Mouse (Mus musculus) limb, embryonic 11.5 days (tissue): ENCODE measurements at regions not wholly inside any gene's neighbourhood (a gene's known extent, or its start where the extent isn't known, plus 50 kb on each side); places are given as distances from the start of the nearest gene placed in this dataset.
"Not testable (repeated sequence)": the region's sequence is repeated elsewhere in the genome, so short reads cannot be mapped to it uniquely, and the experiment has no call there.

Experiments
- ATAC-seq: fragments of 200-750 bp; cut with Nextera tagmentation; 2 replicates; pipeline ENCODE4 v1.8.0; 2017; ENCODE audit warnings: low read depth; ENCODE audit not compliant: insufficient number of reproducible peaks, low FRiP score, low TSS enrichment
- DNase-seq: peaks from one replicate; pipeline ENCODE4 v3.0.0-alpha.2; 2015; ENCODE audit warnings: low spot score
- H3K27ac ChIP-seq: fragments of 300-500 bp; sonication (generic); replicated peaks from 2 replicates; pipeline ENCODE4 v1.5.1; 2014; ENCODE audit warnings: low read depth, mild to moderate bottlenecking, low read length
- H3K27me3 ChIP-seq: fragments of 300-500 bp; sonication (generic); 2 replicates; pipeline ENCODE4 v1.6.1; 2014; ENCODE audit warnings: mild to moderate bottlenecking, low read length, mixed read lengths; ENCODE audit not compliant: control insufficient read depth, insufficient read depth
- H3K36me3 ChIP-seq: fragments of 300-500 bp; sonication (generic); 2 replicates; pipeline ENCODE4 v1.6.1; 2014; ENCODE audit warnings: mild to moderate bottlenecking, low read length, moderate library complexity, mixed read lengths; ENCODE audit not compliant: control insufficient read depth, insufficient read depth
- H3K4me1 ChIP-seq: fragments of 300-500 bp; sonication (generic); 2 replicates; pipeline ENCODE4 v1.6.1; 2014; ENCODE audit warnings: low read length, mixed read lengths; ENCODE audit not compliant: control insufficient read depth, insufficient read depth
- H3K4me2 ChIP-seq: fragments of 300-500 bp; sonication (generic); 2 replicates; pipeline ENCODE4 v1.6.1; 2014; ENCODE audit warnings: low read depth, mild to moderate bottlenecking, moderate library complexity; ENCODE audit not compliant: severe bottlenecking
- H3K4me3 ChIP-seq: fragments of 300-500 bp; sonication (generic); 2 replicates; pipeline ENCODE4 v1.5.1; 2014; ENCODE audit warnings: low read depth, low read length
- H3K9ac ChIP-seq: fragments of 300-500 bp; sonication (generic); 2 replicates; pipeline ENCODE4 v1.6.1; 2014; ENCODE audit warnings: mild to moderate bottlenecking, low read length
- H3K9me3 ChIP-seq: fragments of 300-500 bp; sonication (generic); 2 replicates; pipeline ENCODE4 v1.6.1; 2016; ENCODE audit warnings: low read length; ENCODE audit not compliant: control insufficient read depth
- WGBS: fragments of 180-500 bp; shearing (Covaris S2); extraction: QIAGEN DNeasy Blood & Tissue Kit; methylation state at CpG from one replicate; pipeline ENCODE4 v1.1.7; 2014; 5-methylcytosine and 5-hydroxymethylcytosine counted together

DNA sequence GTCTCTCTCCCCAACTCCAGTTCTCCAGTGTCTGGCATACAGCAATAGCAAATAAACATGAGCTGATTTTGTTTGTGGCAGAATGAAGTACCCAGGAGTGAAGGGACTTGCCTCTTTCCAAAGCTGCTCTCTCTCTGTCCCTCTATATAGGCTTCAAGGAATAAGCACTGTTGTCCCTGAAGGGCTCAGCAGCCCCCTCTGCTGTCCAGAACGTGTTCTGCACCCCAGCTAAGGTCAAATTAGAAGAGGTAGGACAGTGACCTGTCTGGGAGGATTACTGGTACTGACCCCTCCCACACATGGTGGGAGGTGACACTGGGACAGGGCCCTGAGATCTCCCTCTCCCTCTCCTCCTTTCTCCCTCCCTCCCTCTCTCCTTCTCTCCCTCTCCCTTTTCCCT, 65.7 kb upstream of the Col1a1 start:
- Histone ChIP-seq H3K36me3 (no peaks in the 10 kb centered on the region), H3K4me1 (peaks cover 21% of the 10 kb centered on the region), H3K9ac (no peak overlapping the region), H3K27ac (no peak overlapping the region), H3K27me3 (no peaks in the 10 kb centered on the region), H3K9me3 (no peaks in the 10 kb centered on the region), H3K4me3 (no peak overlapping the region), H3K4me2 (no peak overlapping the region)
- DNase-seq: peak; percentile 80
- WGBS: 0% methylated on average over 1 of the region's 1 CpGs
- ATAC-seq: no peak

DNA sequence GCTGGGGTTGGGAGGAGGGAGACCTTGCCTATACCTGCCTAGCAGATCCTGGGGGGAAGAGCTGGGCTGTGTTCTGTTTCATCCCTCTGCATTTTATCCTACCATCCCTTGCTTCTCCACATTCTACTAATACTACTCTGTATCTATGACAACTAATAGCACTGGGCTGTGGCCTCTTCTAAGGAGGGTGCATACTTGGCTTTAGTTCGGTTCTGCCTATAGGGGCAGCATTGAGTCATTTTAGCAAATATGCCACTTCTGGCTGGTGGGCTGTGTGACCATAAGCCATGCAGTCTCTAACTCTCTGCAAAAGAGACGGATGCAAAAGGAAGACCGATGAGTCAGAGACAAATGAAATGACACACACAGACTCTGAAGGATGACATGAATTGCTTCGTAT, 66.2 kb upstream of the Col1a1 start:
- not testable (repeated sequence) for H3K9me3 ChIP-seq, H3K4me2 ChIP-seq, H3K4me3 ChIP-seq, H3K9ac ChIP-seq, ATAC-seq, H3K27ac ChIP-seq, H3K36me3 ChIP-seq, H3K27me3 ChIP-seq
- H3K4me1 ChIP-seq: peaks cover 21% of the 10 kb centered on the region
- peak; percentile 55 for DNase-seq
- 19% methylated on average over 4 of the region's 4 CpGs for WGBS

DNA sequence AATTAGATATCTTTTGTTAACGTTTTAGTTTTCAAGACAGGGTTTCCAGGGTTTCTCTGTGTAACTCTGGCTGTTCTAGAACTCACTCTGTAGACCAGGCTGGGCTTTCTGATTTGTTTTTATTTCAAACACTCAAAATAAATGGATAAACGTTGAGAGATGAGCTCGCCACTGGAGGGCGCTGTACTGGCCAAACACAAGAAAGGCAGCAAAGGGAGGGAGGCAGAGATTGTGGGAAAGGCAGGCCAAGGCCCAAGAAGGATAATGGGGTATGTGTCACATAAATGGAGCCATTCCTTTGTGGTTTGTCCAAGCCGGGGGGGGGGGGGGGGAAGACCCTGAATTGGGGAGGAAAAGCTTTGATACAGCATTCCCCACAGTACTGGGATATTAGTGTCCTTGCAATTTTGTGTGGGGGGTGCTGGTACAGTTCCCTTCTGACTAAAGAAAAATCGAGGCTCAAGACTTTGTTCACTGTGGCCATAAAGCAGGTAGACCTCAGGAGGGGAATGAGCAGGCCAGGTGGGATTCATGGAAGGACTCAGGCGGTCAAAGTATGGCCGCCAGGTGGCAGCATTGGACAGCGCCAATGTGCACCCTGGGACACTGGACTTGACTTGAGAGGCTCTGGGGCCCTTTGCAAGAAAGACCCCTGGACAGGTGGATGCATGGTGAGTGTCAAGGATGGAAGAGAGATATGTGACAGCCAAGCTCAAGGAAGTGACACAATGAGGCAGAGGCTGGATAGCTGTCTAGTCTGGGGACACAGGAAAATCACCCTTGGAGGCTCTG, 69.7 kb upstream of the Col1a1 start:
- Histone ChIP-seq H3K27me3 (no peaks in the 10 kb centered on the region), H3K4me1 (0 out of 2 replicates have a peak, but pooled peaks cover 2% of the 10 kb centered on the region), H3K4me2 (no peak overlapping the region), H3K9me3 (no peaks in the 10 kb centered on the region), H3K27ac (no peak overlapping the region), H3K9ac (no peak overlapping the region), H3K4me3 (no peak overlapping the region), H3K36me3 (no peaks in the 10 kb centered on the region)
- ATAC-seq (peak; percentile 61; the same call in 1 of the 2 replicates), DNase-seq (peak; percentile 95)
- 13% methylated on average over 9 of the region's 9 CpGs for WGBS

DNA sequence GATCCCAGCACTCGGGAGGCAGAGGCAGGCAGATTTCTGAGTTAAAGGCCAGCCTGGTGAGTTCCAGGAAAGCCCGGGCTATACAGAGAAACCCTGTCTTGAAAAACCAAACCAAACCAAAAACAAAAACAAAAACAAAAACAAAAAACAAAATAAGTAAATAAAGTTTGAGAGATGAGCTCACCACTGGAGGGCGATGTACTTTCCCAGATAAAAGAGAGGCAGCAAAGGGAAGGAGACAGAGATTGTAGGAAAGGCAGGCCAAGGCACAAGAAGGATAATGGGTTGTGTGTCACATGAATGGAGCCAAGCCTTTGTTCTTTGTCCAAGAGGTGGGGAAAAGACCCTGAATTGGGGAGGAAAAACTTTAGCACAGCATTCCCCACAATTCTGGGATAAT, 67.6 kb upstream of the Tmem92 start:
- H3K36me3 ChIP-seq: no peaks in the 10 kb centered on the region
- no peak overlapping the region for H3K4me2 ChIP-seq
- DNase-seq (no peak), ATAC-seq (no peak)
- H3K9ac ChIP-seq: no peak overlapping the region
- no peaks in the 10 kb centered on the region for H3K9me3 ChIP-seq
- no peak overlapping the region for H3K27ac ChIP-seq
- 0 out of 2 replicates have a peak, but pooled peaks cover 2% of the 10 kb centered on the region for H3K4me1 ChIP-seq
- WGBS: 87% methylated on average over 3 of the region's 3 CpGs
- no peak overlapping the region for H3K4me3 ChIP-seq
- no peaks in the 10 kb centered on the region for H3K27me3 ChIP-seq

DNA sequence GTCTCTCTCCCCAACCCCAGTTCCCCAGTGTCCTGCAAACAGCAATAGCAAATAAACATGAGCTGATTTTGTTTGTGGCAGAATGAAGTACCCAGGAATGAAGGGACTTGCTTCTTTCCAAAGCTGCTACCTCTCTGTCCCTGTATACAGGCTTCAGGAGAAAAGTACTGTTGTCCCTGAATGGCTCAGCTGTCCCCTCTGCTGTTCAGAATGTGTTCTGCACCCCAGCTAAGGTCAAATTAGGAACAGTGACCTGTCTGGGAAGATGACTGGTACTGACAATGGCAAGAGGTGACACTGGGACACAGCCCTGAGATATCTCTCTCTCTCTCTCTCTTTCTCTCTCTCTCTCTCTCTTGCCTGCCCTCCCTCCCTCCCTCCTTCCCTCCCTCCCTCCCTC, 56.6 kb upstream of the Tmem92 start:
- ATAC-seq (no peak), DNase-seq (no peak)
- Histone ChIP-seq H3K27ac (no peak overlapping the region), H3K9ac (no peak overlapping the region), H3K4me1 (no peaks in the 10 kb centered on the region), H3K27me3 (no peaks in the 10 kb centered on the region), H3K9me3 (no peaks in the 10 kb centered on the region), H3K36me3 (no peaks in the 10 kb centered on the region), H3K4me2 (no peak overlapping the region), H3K4me3 (no peak overlapping the region)

DNA sequence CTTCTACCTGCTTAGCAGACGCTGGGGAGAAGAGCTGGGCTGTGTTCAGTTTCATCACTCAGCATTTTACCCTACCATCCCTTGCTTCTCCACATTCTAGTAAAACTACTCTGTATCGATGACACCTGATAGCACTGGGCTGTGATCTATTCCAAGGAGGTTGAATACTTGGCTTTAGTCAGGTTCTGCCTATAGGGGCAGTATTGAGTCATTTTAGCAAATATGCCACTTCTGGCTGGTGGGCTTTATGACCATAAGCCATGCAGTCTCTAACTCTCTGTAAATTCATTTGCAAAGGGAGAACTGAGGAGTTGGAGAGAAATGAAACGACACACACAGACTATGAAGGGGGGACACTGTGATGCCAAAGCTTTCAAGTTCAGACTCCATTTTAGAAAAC, 55.6 kb upstream of the Tmem92 start:
- Histone ChIP-seq H3K36me3 (no peaks in the 10 kb centered on the region), H3K9me3 (no peaks in the 10 kb centered on the region), H3K4me2 (no peak overlapping the region), H3K27me3 (no peaks in the 10 kb centered on the region), H3K4me3 (no peak overlapping the region), H3K9ac (no peak overlapping the region), H3K27ac (no peak overlapping the region), H3K4me1 (no peaks in the 10 kb centered on the region)
- 60% methylated on average over 3 of the region's 3 CpGs for WGBS
- DNase-seq (no peak), ATAC-seq (no peak)

DNA sequence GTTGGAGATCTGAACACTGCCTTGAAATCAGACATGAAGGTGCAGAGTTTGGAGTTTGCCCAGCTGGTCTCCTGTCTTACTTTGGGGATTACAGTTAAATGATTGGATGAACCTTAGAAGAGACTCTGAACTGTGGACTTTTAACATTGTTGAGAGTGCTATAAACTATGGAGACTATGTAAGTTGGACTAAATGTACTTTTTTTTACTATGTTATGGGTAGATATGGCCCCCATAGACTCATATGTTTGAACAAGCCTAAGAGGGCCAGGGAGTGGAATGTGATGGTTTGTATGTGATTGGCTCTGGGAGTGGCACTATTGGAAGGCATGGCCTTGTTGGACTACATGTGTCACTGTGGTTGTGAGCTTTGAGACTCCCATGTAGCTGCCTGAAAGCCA, 53.8 kb upstream of the Tmem92 start:
- Histone ChIP-seq H3K9ac (no peak overlapping the region), H3K27ac (no peak overlapping the region), H3K9me3 (no peaks in the 10 kb centered on the region), H3K4me2 (no peak overlapping the region), H3K4me3 (no peak overlapping the region), H3K4me1 (no peaks in the 10 kb centered on the region), H3K27me3 (no peaks in the 10 kb centered on the region), H3K36me3 (no peaks in the 10 kb centered on the region)
- ATAC-seq: no peak
- DNase-seq: no peak

DNA sequence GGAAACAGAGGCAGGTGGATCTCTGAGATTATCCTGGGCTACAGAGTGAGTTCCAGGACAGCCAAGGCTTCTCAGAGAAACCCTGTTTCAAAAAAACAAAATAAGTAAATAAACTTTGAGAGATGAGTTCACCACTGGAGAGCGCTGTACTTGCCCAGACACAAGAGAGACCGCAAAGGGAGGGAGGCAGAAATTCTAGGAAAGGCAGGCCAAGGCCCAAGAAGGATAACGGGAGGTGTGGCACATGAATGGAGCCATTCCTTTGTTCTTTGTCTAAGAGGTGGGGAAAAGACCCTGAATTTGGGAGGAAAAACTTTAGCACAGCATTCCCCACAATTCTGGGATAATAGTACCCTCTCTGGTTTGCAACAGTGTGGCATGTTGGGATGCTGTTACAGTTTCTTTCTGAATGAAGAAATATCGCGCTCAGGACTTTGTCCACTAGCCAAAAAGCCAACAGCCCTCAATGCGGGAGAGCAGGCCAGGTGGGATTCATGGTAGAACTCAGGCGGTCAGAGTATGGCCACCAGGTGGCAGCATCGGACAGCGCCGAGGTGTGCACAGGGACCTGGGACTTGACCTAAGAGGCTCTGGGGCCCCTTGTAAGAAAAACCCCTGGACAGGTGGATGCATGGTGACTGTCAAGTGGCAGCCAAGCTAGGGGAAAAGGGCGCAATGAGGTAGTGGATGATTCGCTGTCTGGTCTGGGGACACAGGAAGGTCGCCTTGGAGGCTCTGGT, 49.9 kb upstream of the Tmem92 start:
- peak; percentile 91 for DNase-seq
- ATAC-seq: 0 out of 2 replicates have a peak, but pooled peaks have one; percentile 39
- no peaks in the 10 kb centered on the region for H3K36me3 ChIP-seq
- H3K4me1 ChIP-seq: no peaks in the 10 kb centered on the region
- no peak overlapping the region for H3K9ac ChIP-seq
- H3K9me3 ChIP-seq: no peaks in the 10 kb centered on the region
- H3K4me2 ChIP-seq: no peak overlapping the region
- H3K4me3 ChIP-seq: no peak overlapping the region
- 34% methylated on average over 13 of the region's 13 CpGs for WGBS
- no peaks in the 10 kb centered on the region for H3K27me3 ChIP-seq
- no peak overlapping the region for H3K27ac ChIP-seq
